Mouse (Mus musculus) testis, adult 2 months (tissue): ENCODE results near the gene Pigk. TPM values are rescaled to one million over a fixed set of nuclear protein-coding genes. Genes with fewer than 3 reads are reported as not detected.

Experiments
- H3K27ac ChIP-seq: fragments of 200-500 bp; 2 replicates; pipeline ENCODE4 v1.5.1; 2012; ENCODE audit warnings: low read depth, low read length; ENCODE audit not compliant: control insufficient read depth, insufficient read depth
- H3K27me3 ChIP-seq: fragments of 200-500 bp; 2 replicates; pipeline ENCODE4 v1.6.1; 2012; ENCODE audit warnings: mild to moderate bottlenecking, low read length, moderate library complexity; ENCODE audit not compliant: control insufficient read depth, insufficient read depth
- H3K36me3 ChIP-seq: fragments of 200-500 bp; 2 replicates; pipeline ENCODE4 v1.6.1; 2012; ENCODE audit warnings: mild to moderate bottlenecking, low read length; ENCODE audit not compliant: control insufficient read depth, insufficient read depth
- H3K4me1 ChIP-seq: fragments of 200-500 bp; 2 replicates; pipeline ENCODE4 v1.6.1; 2012; ENCODE audit warnings: low read length; ENCODE audit not compliant: control insufficient read depth, insufficient read depth
- H3K4me3 ChIP-seq: fragments of 200-500 bp; 2 replicates; pipeline ENCODE4 v1.5.1; 2012; ENCODE audit warnings: low read depth, mild to moderate bottlenecking, low read length, moderate library complexity, mixed read lengths; ENCODE audit not compliant: control insufficient read depth
- CTCF ChIP-seq: fragments of 200-500 bp; IDR thresholded peaks from 2 replicates; pipeline ENCODE4 v1.5.1; 2012; ENCODE audit warnings: low read depth, mild to moderate bottlenecking, inconsistent platforms, low read length, moderate library complexity; ENCODE audit not compliant: control insufficient read depth, insufficient read depth, insufficient replicate concordance
- POLR2A ChIP-seq: fragments of 200-500 bp; IDR thresholded peaks from 2 replicates; pipeline ENCODE4 v1.6.1; 2012; ENCODE audit warnings: low read depth, mild to moderate bottlenecking, inconsistent platforms, low read length, moderate library complexity; ENCODE audit not compliant: control insufficient read depth
- polyA plus RNA-seq: library from polyadenylated mRNA; depleted of rRNA; stranded (reverse); fragments of >200 nt; gene quantifications from 2 replicates; pipeline ENCODE4 v1.2.3, GENCODE M21; 2012

Gene Pigk
- polyA plus RNA-seq, 1 experiment, result 34.6 TPM

DNA sequence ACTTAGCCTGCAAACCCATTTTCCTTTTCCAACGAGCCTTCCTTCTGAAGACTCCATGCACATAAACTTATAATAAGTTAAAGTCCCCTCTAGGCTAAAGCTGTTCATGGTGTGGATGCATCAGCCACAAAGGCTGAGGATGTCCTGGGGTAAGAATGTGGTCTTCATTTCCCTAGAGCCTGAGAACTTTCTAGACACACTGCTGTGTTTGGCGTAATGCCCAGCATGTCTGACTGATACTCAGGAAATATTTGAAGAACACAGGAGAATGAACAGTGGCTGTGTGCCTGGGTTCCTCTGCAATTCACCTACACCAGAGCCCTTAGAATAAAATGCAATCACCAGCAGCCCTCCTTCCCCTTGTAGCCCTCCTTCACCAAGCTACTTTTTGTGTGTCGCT, 117.5 kb downstream of the Pigk start:
- Histone ChIP-seq H3K27me3 (no peaks in the 10 kb centered on the region), H3K27ac (no peak overlapping the region), H3K36me3 (no peaks in the 10 kb centered on the region), H3K4me3 (no peak overlapping the region), H3K4me1 (no peaks in the 10 kb centered on the region)
- TF ChIP-seq POLR2A, result no peak
- TF ChIP-seq CTCF, result no peak

DNA sequence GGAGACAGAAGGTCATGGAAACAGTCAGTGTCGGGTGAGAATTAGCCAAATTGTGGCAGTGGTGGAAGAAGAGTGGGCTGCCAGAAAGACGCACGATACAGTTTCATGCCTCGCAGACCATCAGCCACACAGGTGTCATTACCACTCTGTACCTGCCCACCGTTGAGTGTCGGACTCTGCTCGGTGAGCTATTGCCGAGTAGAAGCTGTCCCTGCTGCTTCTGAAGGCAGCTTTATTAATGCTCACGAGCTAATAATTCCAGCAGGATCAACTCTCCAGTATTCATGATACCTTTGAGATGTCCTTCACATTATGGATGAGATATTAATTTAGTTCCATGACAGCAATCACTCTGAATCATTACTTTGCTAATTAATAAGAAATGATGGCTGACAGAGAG, 118.1 kb downstream of the Pigk start:
- Histone ChIP-seq H3K4me1 (no peaks in the 10 kb centered on the region), H3K4me3 (no peak overlapping the region)
- TF ChIP-seq POLR2A, result no peak
- no peak for TF ChIP-seq CTCF

DNA sequence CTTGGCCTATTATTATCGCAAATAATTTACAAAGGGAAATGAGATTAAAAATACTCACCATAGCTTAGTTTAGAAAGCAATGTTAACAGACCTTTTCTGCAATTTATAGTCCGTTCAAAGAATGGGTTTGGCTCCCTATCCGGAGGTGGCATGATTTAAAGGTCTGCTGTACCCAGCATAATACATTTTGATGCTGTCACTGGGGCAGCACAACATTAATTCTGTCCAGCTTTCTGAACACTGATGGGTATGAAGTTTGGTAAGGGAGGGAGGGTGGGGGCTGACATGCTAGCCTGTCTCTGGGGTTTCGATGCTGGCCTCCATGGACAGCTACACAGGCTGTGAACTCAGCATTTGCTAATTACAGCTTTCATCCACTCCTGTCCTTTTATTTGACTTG, 118.5 kb downstream of the Pigk start:
- Histone ChIP-seq H3K27ac (no peak overlapping the region), H3K36me3 (no peaks in the 10 kb centered on the region), H3K4me3 (no peak overlapping the region), H3K4me1 (no peaks in the 10 kb centered on the region), H3K27me3 (no peaks in the 10 kb centered on the region)
- TF ChIP-seq POLR2A (no peak), CTCF (no peak)

More for the DNA sequence above, 118.1 kb downstream of the Pigk start:
- no peaks in the 10 kb centered on the region for H3K27me3 ChIP-seq
- no peak overlapping the region for H3K27ac ChIP-seq
- no peaks in the 10 kb centered on the region for H3K36me3 ChIP-seq

DNA sequence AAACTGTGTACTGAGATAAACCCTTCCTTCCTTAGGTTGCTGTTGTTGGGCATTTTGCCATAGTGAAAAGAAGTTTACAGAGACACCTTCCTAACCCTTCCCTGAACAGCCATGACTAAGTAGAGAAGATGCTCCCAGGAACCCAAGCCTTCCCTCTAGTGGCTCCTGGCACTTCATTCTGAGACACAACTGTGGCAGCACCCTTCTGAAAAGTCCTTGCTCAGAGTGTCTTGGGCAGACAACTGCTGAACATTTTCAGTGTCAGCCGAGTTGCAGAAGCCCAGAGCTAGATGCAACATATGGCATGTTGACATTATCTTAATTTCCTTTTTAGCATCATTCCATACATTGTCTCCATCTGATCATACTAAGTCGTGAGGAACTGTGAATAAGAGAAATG, 123.5 kb downstream of the Pigk start:
- Histone ChIP-seq H3K4me3 (no peak overlapping the region), H3K27me3 (no peaks in the 10 kb centered on the region), H3K36me3 (no peaks in the 10 kb centered on the region), H3K4me1 (no peaks in the 10 kb centered on the region), H3K27ac (no peak overlapping the region)
- TF ChIP-seq POLR2A (no peak), CTCF (no peak)

DNA sequence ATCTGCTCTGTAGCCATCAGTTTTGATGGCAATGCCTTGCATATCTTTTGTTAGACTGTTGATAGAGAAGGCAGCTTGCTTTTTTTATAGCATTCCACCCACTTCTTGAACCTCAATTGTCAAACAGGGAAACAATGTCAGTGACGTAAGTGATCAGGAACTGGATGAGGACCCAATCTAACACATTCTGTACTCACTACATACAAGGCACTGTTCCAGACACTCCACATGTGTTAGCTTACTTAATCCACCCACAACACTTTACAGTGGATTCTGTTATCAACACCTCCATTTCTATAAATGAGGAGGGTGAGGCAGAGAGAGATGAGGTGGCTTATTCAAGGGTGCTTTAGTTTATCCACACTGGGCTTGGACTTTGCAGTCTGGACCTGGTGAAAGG, 124.0 kb downstream of the Pigk start:
- Histone ChIP-seq H3K36me3 (no peaks in the 10 kb centered on the region), H3K4me1 (no peaks in the 10 kb centered on the region), H3K27ac (no peak overlapping the region), H3K27me3 (no peaks in the 10 kb centered on the region), H3K4me3 (no peak overlapping the region)
- TF ChIP-seq POLR2A, result no peak
- TF ChIP-seq CTCF, result no peak

DNA sequence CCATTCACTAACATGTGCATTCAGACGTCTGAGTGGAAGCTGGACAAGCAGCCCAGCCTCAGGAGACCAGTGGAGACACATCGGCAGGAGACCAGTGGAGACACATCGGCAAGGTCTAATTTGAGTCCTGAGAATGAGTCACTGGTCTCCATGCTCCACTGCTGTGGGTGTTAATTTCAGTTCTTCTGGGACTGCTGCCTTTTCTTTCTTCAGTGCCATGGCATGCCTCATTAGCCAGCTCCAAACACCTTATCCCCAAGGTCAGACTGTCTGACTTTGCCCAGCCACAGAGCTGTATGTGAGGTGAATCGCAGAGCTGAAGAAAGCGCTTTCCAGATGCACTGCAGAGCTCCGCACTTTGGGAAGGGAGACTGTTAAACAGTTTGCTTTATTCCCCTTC, 127.4 kb downstream of the Pigk start:
- Histone ChIP-seq H3K4me1 (no peaks in the 10 kb centered on the region), H3K27ac (no peak overlapping the region), H3K27me3 (no peaks in the 10 kb centered on the region), H3K4me3 (no peak overlapping the region), H3K36me3 (no peaks in the 10 kb centered on the region)
- TF ChIP-seq POLR2A (no peak), CTCF (no peak)

DNA sequence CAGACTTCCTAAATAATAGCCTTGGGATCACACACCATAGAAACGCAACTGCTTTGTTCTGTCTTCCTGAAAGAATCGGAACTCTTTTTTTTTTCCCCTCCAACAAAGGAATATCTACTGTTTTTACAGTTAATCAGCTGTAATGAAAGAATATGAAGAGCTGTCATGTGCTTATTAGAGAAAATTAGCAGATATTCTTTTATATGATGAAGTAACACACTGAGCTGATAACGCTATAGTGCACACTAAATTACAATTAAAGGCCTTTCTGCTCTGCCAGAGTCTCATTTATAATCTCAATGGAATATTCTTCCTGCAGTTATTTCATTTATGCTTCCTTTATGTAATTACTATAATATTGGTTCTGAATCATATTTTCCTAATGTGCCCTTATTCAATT, 128.7 kb downstream of the Pigk start:
- Histone ChIP-seq H3K27me3 (no peaks in the 10 kb centered on the region), H3K27ac (no peak overlapping the region), H3K4me3 (no peak overlapping the region), H3K36me3 (no peaks in the 10 kb centered on the region), H3K4me1 (no peaks in the 10 kb centered on the region)
- TF ChIP-seq POLR2A (no peak), CTCF (no peak)

DNA sequence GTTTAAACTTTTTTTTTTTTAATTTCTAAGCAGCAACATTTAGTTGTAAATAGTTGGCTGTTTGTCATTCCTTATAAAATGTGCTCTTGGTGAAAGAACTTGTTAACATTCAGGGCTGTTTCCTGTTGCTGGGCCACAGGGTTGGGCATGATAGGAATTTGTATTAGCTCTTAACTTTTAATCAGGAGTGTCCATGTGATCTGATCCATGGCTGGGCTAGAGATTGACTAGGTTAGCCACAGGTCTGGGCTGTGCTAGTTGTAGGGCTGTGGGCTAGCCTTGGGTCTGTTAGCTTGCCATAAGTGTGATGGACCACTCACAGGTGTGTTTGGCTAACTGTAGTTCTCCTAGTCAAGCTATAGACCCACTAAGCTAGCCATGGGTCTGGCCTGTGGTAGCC, 130.0 kb downstream of the Pigk start:
- no peaks in the 10 kb centered on the region for H3K4me1 ChIP-seq
- TF ChIP-seq POLR2A (no peak), CTCF (no peak)
- H3K27ac ChIP-seq, result no peak overlapping the region
- H3K27me3 ChIP-seq, result no peaks in the 10 kb centered on the region
- no peak overlapping the region for H3K4me3 ChIP-seq
- no peaks in the 10 kb centered on the region for H3K36me3 ChIP-seq
